Mouse (Mus musculus): ENCODE measurements around the gene Gm5788.
"Not testable (repeated sequence)": the region's sequence is repeated elsewhere in the genome, so short reads cannot be mapped to it uniquely, and the experiment has no call there.

The Gm5788 gene

DNA sequence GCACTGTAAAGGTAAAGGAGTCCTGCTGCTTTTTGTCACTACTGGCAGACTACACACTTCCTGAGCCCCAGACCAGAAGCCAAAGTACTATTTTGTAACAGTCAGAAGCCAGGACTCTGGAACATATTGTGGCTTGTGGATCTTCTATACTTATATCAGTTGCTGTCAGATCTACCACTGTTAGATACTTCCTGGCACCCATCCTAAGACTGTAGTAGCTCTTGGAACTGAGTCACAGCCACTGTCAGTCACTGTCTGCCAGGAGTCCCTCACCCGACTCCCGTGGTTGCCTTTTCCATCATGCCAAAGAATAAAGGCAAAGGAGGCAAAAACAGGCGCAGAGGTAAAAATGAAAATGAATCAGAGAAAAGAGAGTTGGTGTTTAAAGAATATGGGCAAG is at the start of gene Gm5788:
Gene Gm5788, plus strand, starts transcription at position 301 of the 400 bp plus-strand sequence.
- in situ Hi-C loops (cut with MboI, MseI): loop anchor here (5.0 kb wide), 1 partner anchor 298 kb away; no protein-coding TSS in a partner anchor

DNA sequence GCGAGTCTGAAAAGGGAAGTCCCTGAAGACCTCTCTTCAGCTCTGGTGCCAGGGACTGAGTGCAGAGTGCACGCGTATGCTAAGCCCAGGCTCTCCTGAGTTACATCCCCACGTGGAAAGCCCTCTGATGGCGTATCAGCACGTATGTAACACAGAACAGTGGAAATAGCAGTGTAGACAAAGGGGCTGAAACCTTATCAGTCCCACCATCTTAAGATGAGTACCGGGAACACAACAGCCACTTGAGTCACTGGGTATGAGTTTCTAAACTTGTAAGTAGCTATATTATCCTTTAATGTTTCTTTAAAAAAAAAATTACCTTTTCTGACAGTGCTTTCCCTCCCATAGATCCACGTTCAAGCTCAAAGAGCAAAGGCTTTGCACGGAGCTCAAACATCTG is 45.1 kb upstream of the Gm5788 start:
- in situ Hi-C loops (cut with MboI, MseI): no loop called here

DNA sequence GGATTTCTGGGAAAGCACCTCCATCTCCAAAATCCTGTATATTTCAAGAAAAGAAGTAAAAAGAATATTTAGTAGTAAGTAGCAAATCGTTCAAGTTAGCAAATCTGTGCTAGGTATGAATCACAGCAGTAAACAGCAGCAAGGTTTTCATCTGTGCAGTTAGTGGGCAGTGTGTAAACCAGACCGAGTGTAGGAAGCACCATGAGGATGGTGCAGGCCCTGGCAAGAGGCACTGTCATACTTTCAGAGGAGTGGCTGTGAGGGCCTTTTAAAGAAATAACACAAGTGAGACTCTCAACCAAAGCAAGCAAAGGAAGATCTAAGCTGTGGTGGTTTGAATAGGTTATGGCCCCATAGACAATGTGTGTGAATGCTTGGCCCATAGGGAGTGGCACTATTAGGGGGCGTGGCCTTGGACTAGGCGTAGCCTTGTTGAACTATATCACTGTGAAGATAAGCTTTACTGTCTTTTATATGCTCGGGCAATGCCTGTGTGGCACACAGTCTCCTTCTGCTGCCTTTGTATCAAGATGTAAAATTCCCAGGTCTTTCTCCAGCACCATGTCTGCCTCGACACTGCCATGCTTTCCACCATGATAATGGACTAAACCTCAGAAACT is 29.7 kb upstream of the Gm5788 start:
- in situ Hi-C loops (cut with MboI, MseI): no loop called here

DNA sequence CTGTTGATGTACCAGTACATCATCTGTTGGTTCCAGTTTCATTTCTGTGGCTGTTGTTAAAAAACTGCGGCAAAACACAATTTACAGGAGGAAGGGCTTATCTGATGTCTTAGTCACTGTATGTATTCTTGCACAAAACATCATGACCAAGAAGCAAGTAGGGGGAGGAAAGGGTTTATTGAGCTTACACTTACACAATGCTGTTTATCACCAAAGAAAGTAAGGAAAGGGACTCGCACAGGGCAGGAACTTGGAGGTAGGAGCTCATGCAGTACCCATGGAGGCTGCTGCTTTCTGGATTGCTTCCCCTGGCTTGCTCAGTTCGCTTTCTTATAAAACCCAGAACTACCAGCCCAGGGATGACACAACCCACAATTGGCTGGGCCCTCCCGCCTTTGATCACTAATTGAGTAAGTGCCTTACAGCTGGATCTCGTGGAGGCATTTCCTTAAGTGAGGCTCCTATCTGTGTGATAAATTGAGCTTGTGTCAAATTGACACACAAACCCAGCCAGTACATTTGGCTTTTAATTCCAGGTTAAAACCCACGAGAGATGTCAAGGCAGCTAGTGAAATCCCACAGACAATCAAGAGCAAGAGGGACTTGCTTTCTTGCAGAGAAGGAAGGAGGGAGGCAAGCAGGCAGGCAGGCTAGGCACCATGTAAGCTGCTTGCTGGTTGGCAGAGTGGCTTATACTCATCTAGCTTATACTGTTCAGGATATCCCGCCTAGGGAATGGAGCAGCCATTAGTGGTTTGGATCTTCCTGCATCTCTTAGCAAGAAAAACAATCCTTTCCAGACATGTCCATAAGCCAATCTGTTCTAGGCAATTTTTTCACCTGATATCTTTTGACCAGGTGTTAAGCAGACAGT is 24.0 kb upstream of the Gm5788 start:
- in situ Hi-C loops (cut with MboI, MseI): no loop called here

DNA sequence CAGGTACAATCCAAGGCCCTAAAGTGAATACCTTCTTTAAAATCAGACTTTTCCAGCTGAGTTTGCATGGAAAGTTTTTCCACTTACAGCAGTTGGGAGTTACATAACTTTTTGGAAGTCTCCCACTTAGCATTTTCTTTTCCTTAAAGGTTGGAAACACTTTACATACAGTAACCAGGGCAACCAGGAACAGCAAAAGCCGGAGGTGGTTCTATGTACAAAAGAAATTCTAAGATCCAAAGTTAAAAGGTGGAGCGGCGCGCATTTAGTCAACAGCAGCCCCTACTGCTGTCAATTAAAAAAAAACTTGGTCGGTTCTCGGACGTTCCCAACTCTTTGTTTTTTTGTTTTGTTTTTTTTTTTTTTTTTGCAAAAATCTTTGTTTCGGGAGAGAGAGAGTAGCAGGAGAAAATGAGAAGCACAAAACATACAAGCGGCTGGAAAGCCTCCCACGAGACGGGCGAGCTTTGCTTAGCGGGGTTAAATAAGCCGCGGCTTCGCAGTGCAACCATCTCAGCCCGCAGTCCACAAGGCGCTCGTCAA is 23.0 kb upstream of the Gm5788 start:
- in situ Hi-C loops (cut with MboI, MseI): no loop called here

DNA sequence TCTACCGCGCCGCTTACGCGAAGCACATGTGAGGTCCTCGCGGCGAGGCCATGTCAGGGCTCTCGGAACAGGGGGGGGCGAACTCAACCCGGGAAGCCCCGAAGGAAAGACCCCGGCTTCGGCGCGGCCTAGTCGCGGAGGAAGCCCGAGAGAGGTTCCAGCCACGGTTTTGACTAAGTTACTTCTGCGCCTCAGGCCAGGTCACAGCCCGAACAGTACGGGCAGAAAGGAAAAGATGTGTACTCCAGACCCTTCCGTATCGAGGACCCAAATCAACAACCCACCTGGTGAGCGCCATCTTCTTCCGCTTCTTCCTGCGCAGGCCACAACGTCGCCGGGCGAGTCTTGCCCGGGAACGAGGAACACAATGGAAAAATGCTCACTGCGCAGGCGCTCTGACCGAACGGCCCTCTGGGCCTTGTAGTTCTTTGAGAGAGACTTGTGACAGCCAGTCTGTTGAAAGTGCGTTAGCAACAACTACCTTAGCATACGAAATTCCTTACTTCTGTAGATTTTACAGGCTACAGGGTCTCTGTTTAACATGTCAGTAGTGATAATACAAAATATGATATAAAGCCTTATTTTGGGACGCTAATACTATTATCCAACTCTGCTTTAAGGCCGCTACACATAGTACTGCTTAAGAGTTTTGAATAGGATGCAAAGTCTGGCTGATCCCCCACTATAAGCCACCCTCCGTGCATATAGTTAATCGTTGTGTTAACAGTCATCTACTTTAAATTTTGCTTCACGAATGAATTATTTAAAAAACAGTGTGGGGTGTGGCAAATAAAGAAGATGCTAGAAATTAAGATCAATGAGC is 22.3 kb upstream of the Gm5788 start, which contains the start of gene Snw1:
Gene Snw1, minus strand, starts transcription at position 311 of the 823 bp plus-strand sequence.
- in situ Hi-C loops (cut with MboI, MseI): no loop called here

DNA sequence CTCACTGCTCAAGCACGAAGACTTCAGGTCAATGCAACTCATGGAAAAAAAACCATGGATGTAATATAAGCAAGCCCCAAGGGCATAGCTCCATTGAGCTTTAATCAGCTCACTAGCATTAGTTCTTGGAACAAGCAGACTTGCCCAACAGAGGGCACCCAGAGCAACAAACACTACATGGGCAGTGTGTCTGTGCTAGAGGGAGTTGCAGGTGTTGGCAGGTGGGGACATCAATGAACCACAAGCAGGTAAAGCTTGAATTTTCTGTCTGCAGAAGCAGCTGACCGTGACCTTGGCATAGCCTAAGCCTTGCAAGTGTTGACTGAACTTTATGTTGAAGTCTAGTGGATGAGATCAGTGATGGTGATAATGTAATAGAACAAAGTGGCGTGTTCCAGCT is 19.8 kb upstream of the Gm5788 start:
- in situ Hi-C loops (cut with MboI, MseI): no loop called here

DNA sequence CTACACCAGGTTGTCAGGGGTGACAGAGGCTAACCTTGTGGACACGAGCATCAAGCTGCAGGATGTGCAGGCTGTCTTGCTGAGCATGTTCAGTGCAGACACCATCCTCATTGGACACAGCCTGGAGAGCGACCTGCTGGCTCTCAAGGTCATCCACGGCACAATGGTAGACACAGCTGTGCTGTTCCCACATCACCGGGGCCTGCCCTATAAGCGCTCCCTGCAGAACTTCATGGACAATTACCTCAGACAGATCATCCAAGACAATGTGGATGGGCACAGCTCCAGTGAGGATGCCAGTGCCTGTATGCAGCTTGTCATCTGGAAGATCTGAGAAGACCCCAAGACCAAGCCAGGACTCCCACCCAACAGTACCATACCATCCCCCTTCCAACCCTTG is 12.0 kb upstream of the Gm5788 start:
- in situ Hi-C loops (cut with MboI, MseI): not testable (repeated sequence)

DNA sequence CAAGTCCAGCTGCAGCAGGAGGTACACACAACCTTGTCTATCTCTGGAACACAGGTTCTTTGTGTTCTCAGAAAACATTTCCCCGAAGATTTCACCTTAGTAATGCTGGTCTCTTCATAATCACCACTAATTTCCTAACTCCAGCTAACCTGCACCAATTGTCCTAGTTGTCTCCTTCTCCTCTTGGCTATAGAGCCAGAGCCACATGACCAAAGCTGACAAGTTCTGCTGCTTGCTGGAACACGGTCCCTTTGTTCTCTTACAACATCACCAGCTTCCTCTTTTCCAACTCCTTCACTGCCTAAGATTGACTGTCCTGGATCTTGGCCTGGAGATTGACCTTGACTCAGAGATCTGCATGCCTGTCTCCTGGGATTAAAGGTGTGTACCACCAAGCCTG is 5.8 kb upstream of the Gm5788 start:
- in situ Hi-C loops (cut with MboI, MseI): not testable (repeated sequence)

DNA sequence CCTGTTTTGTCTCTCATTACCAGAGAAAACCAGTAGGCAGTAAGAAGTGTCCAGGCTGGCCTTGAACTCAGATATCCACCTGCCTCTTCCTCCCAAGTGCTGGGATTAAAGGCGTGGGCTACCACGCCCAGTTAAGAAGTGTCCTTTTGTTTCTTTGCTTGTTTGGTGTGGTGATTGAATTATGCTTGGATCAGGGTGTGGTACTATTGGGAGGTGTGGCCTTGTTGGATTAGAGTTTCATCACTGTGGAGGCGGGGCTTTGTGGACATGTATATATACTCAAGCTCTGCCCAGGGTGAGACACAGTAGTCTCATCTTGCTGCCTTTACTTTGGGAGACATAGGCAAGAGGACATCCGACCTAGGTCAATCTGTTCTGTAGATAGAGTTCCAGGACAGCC is 19.5 kb downstream of the Gm5788 start, which contains the start of gene Gm8300:
Gene Gm8300, plus strand, starts transcription at position 301 of the 400 bp plus-strand sequence.
- in situ Hi-C loops (cut with MboI, MseI): not testable (repeated sequence)

DNA sequence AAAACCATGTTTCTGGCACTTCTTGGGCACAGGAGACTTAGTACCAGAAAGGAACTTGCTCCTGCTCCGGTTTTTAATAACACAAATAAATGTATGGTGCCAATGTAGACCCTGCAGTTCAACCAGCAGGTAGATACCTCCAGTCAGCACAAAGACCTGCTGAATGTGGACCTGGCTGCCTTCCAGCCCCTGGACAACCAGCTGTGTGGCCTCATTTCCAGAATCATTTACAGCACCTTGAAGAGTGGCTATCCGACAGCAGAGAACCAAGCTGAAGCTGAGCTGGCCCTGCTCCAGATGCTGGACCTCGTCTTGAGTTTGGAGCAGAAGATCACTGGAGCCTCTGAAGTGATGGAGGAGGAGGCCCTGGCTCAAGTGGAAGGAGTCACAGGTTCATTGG is 25.1 kb downstream of the Gm5788 start:
- in situ Hi-C loops (cut with MboI, MseI): not testable (repeated sequence)

DNA sequence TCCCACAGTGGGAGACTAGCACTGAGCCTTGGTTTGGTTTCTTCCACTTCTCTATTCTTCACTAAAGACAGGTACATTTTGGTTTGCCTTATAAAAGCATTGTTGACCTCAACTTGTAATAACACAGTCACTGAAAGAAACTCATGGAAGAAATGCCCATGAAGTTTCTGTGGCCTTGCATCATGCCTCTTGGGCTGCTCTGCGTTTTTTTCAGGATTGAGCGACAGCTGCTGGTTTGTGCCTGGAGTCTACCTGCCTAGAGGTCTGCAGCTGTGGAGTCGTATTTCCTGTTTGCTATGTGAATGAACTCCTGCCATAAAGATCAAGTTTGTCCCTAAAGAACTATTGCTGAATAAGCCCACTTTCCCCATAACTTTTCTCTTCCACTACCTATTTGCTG is 49.4 kb downstream of the Gm5788 start:
- in situ Hi-C loops (cut with MboI, MseI): no loop called here

Data from regulatory T cell (primary cell).